Mouse (Mus musculus) cortical plate, adult 2 months (tissue): ENCODE measurements around the gene Pnp.

Experiments
- CTCF ChIP-seq: fragments of 200-500 bp; IDR thresholded peaks from 2 replicates; pipeline ENCODE4 v1.5.1; 2011; ENCODE audit warnings: mild to moderate bottlenecking, control low read depth, low read length; ENCODE audit not compliant: insufficient read depth; ENCODE audit errors: extremely low read depth
- POLR2A ChIP-seq: fragments of 200-500 bp; IDR thresholded peaks from 2 replicates; pipeline ENCODE4 v1.6.1; 2011; ENCODE audit warnings: mild to moderate bottlenecking, low read length, control low read depth; ENCODE audit not compliant: insufficient read depth; ENCODE audit errors: extremely low read depth

DNA sequence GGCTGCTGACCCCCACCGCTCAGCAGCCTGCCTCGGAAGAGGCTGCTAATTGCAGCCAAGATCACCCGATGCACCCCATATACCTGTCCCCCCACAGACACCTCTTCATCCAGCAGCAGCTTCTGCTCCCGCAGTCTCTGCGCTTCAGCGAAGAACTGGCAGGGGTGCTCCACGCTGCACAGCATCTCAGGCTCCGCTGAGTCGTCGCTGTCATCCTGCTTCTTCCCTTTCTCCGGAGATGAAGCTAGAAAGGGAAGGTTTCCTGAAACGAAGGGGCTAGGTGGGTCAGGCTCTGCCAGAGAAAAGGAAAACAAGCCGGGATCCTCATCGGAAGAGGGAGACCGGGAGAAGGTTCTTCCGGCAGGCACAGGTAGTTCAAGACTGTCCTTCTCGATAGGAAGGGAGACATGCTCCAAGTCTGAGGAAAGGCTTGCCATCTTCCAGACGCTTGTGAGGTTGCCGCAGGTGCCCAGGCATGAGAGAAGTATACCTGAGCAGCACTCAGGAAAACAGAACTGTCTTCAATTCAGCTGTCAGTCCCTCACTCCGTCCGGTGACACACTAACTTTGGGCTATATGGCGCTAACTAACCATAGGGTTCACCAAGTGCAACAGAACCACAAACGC is 34.0 kb upstream of the Pnp start:
- TF ChIP-seq POLR2A (no peak), CTCF (no peak)
